Mouse (Mus musculus): ENCODE measurements around the gene Rtp3. TPM values are rescaled to one million over a fixed set of nuclear protein-coding genes. Genes with fewer than 3 reads are reported as not detected.

Rtp3 gene
- polyA plus RNA-seq, 1 experiment from 2014 or later, result not detected

- WGBS, result 83% methylated on average over 2 of the region's 2 CpGs
- no peak overlapping the region for H3K27ac ChIP-seq (replicated peaks)
- no peaks in the 10 kb centered on the region for H3K9me3 ChIP-seq
- H3K36me3 ChIP-seq, result no peaks in the 10 kb centered on the region
- H3K4me2 ChIP-seq, result no peak overlapping the region
- no peak overlapping the region for H3K9ac ChIP-seq
- no peaks in the 10 kb centered on the region for H3K27me3 ChIP-seq
- H3K4me3 ChIP-seq, result no peak overlapping the region
- no peaks in the 10 kb centered on the region for H3K4me1 ChIP-seq (replicated peaks)
- no peak for ATAC-seq (ENCODE audit: low FRiP score, low read depth)
Observed at GRCm38 (mm10) chr9:110965910-110966231, 24.5 kb downstream of the Rtp3 start.

- Histone ChIP-seq H3K4me3 (no peak overlapping the region), H3K36me3 (no peaks in the 10 kb centered on the region), H3K4me2 (no peak overlapping the region), H3K4me1 (replicated peaks) (no peaks in the 10 kb centered on the region), H3K27ac (replicated peaks) (no peak overlapping the region), H3K27me3 (no peaks in the 10 kb centered on the region), H3K9ac (no peak overlapping the region), H3K9me3 (no peaks in the 10 kb centered on the region)
- WGBS, result 89% methylated on average over 22 of the region's 22 CpGs
- no peak for ATAC-seq (ENCODE audit: low FRiP score, low read depth)
Observed at GRCm38 (mm10) chr9:110965062-110965909, 25.1 kb downstream of the Rtp3 start.

- no peak overlapping the region for H3K4me2 ChIP-seq
- no peak for ATAC-seq (ENCODE audit: low FRiP score, low read depth)
- H3K9me3 ChIP-seq, result no peaks in the 10 kb centered on the region
- H3K4me1 ChIP-seq (replicated peaks), result no peaks in the 10 kb centered on the region
- WGBS, result 89% methylated on average over 8 of the region's 8 CpGs
- H3K36me3 ChIP-seq, result no peaks in the 10 kb centered on the region
- no peak overlapping the region for H3K27ac ChIP-seq (replicated peaks)
- H3K9ac ChIP-seq, result no peak overlapping the region
- no peaks in the 10 kb centered on the region for H3K27me3 ChIP-seq
- H3K4me3 ChIP-seq, result no peak overlapping the region
Observed at GRCm38 (mm10) chr9:110963566-110964115, 26.7 kb downstream of the Rtp3 start.

- no peak overlapping the region for H3K27ac ChIP-seq (replicated peaks)
- over 99% methylated on average over 8 of the region's 8 CpGs for WGBS
Observed at GRCm38 (mm10) chr9:110961386-110961785, 29.0 kb downstream of the Rtp3 start.

GRCm38 (mm10) chr9:110960230-110961149 is 29.9 kb downstream of the Rtp3 start:
- H3K9ac ChIP-seq, result no peak overlapping the region
- 88% methylated on average over 13 of the region's 13 CpGs for WGBS
- ATAC-seq (ENCODE audit: low FRiP score, low read depth), result no peak

More at GRCm38 (mm10) chr9:110961386-110961785, 29.0 kb downstream of the Rtp3 start:
- Histone ChIP-seq H3K9ac (no peak overlapping the region), H3K4me3 (no peak overlapping the region), H3K27me3 (no peaks in the 10 kb centered on the region), H3K36me3 (no peaks in the 10 kb centered on the region), H3K4me2 (no peak overlapping the region), H3K4me1 (replicated peaks) (no peaks in the 10 kb centered on the region), H3K9me3 (no peaks in the 10 kb centered on the region)
- no peak for ATAC-seq (ENCODE audit: low FRiP score, low read depth)

GRCm38 (mm10) chr9:110959669-110960068 is 30.7 kb downstream of the Rtp3 start:
- WGBS, result 87% methylated on average over 5 of the region's 5 CpGs
- no peaks in the 10 kb centered on the region for H3K4me1 ChIP-seq (replicated peaks)
- H3K36me3 ChIP-seq, result no peaks in the 10 kb centered on the region
- H3K27ac ChIP-seq (replicated peaks), result no peak overlapping the region
- no peak overlapping the region for H3K4me3 ChIP-seq
- no peak for ATAC-seq (ENCODE audit: low FRiP score, low read depth)
- no peak overlapping the region for H3K9ac ChIP-seq
- H3K9me3 ChIP-seq, result no peaks in the 10 kb centered on the region
- H3K4me2 ChIP-seq, result no peak overlapping the region
- no peaks in the 10 kb centered on the region for H3K27me3 ChIP-seq

More at GRCm38 (mm10) chr9:110960230-110961149, 29.9 kb downstream of the Rtp3 start:
- H3K36me3 ChIP-seq, result no peaks in the 10 kb centered on the region
- no peak overlapping the region for H3K27ac ChIP-seq (replicated peaks)
- no peaks in the 10 kb centered on the region for H3K27me3 ChIP-seq
- H3K9me3 ChIP-seq, result no peaks in the 10 kb centered on the region
- no peak overlapping the region for H3K4me2 ChIP-seq
- no peaks in the 10 kb centered on the region for H3K4me1 ChIP-seq (replicated peaks)
- H3K4me3 ChIP-seq, result no peak overlapping the region

GRCm38 (mm10) chr9:110955962-110956361 is 34.4 kb downstream of the Rtp3 start:
- Histone ChIP-seq H3K4me2 (no peak overlapping the region), H3K27ac (replicated peaks) (no peak overlapping the region), H3K4me1 (replicated peaks) (peaks cover 5% of the 10 kb centered on the region), H3K4me3 (no peak overlapping the region), H3K9ac (no peak overlapping the region), H3K36me3 (no peaks in the 10 kb centered on the region), H3K9me3 (no peaks in the 10 kb centered on the region), H3K27me3 (no peaks in the 10 kb centered on the region)
- ATAC-seq (ENCODE audit: low FRiP score, low read depth), result no peak
- WGBS, result 86% methylated on average over 6 of the region's 6 CpGs

GRCm38 (mm10) chr9:110954681-110955445 is 35.5 kb downstream of the Rtp3 start:
- peaks cover 5% of the 10 kb centered on the region for H3K4me1 ChIP-seq (replicated peaks)
- H3K9me3 ChIP-seq, result no peaks in the 10 kb centered on the region
- WGBS, result 51% methylated on average over 2 of the region's 2 CpGs
- H3K4me3 ChIP-seq, result peak overlapping the region; percentile 54
- peak overlapping the region; percentile 90 for H3K4me2 ChIP-seq
- H3K27ac ChIP-seq (replicated peaks), result 0 out of 2 replicates have a peak overlapping the region, but pooled peaks have one; percentile 88
- H3K9ac ChIP-seq, result no peak overlapping the region
- ATAC-seq (ENCODE audit: low FRiP score, low read depth), result no peak
- H3K36me3 ChIP-seq, result no peaks in the 10 kb centered on the region
- H3K27me3 ChIP-seq, result no peaks in the 10 kb centered on the region

- Histone ChIP-seq H3K4me3 (peak overlapping the region; percentile 54), H3K27me3 (no peaks in the 10 kb centered on the region), H3K9ac (peak overlapping the region; percentile 60), H3K27ac (replicated peaks) (peak overlapping the region; percentile 88), H3K9me3 (no peaks in the 10 kb centered on the region), H3K4me1 (replicated peaks) (peaks cover 5% of the 10 kb centered on the region), H3K36me3 (no peaks in the 10 kb centered on the region), H3K4me2 (peak overlapping the region; percentile 90)
- 1% methylated on average over 44 of the region's 44 CpGs for WGBS
- ATAC-seq (ENCODE audit: low FRiP score, low read depth), result peak; percentile 94
Observed at GRCm38 (mm10) chr9:110953550-110954461, 36.6 kb downstream of the Rtp3 start.

- peaks cover 5% of the 10 kb centered on the region for H3K4me1 ChIP-seq (replicated peaks)
- peak overlapping the region; percentile 54 for H3K4me3 ChIP-seq
- no peaks in the 10 kb centered on the region for H3K9me3 ChIP-seq
- 43% methylated on average over 5 of the region's 5 CpGs for WGBS
- H3K4me2 ChIP-seq, result peak overlapping the region; percentile 90
- no peak for ATAC-seq (ENCODE audit: low FRiP score, low read depth)
- peak overlapping the region; percentile 60 for H3K9ac ChIP-seq
- H3K27me3 ChIP-seq, result no peaks in the 10 kb centered on the region
- peak overlapping the region; percentile 88 for H3K27ac ChIP-seq (replicated peaks)
- H3K36me3 ChIP-seq, result no peaks in the 10 kb centered on the region
Observed at GRCm38 (mm10) chr9:110952931-110953549, 37.3 kb downstream of the Rtp3 start.

Measured in hindbrain, embryonic 15.5 days (tissue).